In the genomic region with DNA sequence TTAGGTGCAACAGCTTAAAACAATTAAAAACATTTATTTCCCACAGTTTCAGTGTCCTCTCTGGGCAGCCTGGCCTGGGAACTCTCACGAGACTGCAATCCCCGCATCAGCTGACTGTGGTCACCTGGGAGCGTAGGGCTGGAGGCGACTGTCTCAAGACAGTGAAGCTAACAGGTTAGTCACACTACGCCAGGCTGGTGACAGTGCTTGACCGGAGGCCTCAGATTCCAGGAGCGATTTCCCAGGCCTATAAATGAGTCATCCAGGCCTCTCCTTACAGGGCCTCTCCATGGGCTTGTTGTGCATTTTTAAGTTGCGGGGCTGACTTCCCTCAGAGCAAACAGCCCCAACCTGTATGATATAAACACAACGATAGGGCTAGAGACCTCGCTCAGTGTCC, we compare ENCODE assay signal across 19 mouse cellular contexts.
"Had no signal": no experiment of that assay in that cellular context is flagged by ENCODE, and none has a peak within 500 bp of the region (broad histone marks: within the 10 kb centered on the region; RNA-seq: fewer than 3 reads in every experiment).

No protein-coding gene starts in this region.

- H3K4me1 ChIP-seq: midbrain, embryonic 12.5 days; neural tube, embryonic 13.5 days; neural tube, embryonic 15.5 days had no signal

- H3K27ac ChIP-seq: midbrain, embryonic 10.5 days; midbrain, embryonic 12.5 days; neural tube, embryonic 13.5 days; neural tube, embryonic 15.5 days had no signal

- DNase-seq: lung, adult 18-20 months; lung, embryonic 14.5 days; lung, postnatal 10 days; lung, postnatal 4 days; midbrain, embryonic 14.5 days; retina, postnatal 1 day; right cerebral cortex, adult 18-20 months; right cerebral cortex, postnatal 25 days; right cerebral cortex, postnatal 4 days; spleen, adult 18-20 months; thymus, adult 18-20 months; thymus, postnatal 14 days; thymus, postnatal 36 days had no signal

- H3K4me2 ChIP-seq: lung, embryonic 14.5 days; midbrain, embryonic 12.5 days; neural tube, embryonic 13.5 days; neural tube, embryonic 15.5 days had no signal

- H3K9me3 ChIP-seq: midbrain, embryonic 10.5 days; midbrain, embryonic 12.5 days; neural tube, embryonic 13.5 days; neural tube, embryonic 15.5 days had no signal

- H3K36me3 ChIP-seq: midbrain, embryonic 10.5 days; midbrain, embryonic 12.5 days; neural tube, embryonic 13.5 days; neural tube, embryonic 15.5 days had no signal

- H3K27me3 ChIP-seq: midbrain, embryonic 12.5 days; neural tube, embryonic 13.5 days; neural tube, embryonic 15.5 days had no signal

- H3K9ac ChIP-seq: lung, embryonic 14.5 days; midbrain, embryonic 12.5 days; neural tube, embryonic 13.5 days; neural tube, embryonic 15.5 days had no signal

- ATAC-seq: midbrain, embryonic 16.5 days had no signal

- H3K4me3 ChIP-seq: midbrain, embryonic 10.5 days; midbrain, embryonic 12.5 days; myocyte; neural tube, embryonic 13.5 days; neural tube, embryonic 15.5 days had no signal
